Mouse (Mus musculus): Measurements from ENCODE around the gene Nars2.

Nars2 gene

DNA sequence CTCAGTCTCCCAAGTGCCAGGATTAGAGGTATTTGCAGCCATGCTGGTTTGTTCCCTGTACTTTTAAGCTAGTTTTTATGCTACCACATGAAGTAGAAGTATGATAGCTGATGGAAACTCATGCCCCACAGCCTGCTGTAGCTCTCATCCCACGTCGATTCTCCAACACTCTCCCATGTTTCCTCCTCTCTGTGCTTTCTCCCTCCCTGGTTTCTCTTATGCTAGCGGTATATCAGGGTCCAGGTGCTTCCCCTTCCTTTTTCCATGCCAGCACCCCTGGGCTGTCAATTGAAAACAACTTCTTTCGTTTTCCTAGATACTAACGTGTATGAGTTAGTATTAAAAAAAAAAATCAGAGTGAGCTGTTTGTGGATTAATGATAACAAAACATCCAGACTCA lies 120.8 kb downstream of the Nars2 start:
- DNase-seq (ENCODE audit: low read depth, low spot score) = no peak

DNA sequence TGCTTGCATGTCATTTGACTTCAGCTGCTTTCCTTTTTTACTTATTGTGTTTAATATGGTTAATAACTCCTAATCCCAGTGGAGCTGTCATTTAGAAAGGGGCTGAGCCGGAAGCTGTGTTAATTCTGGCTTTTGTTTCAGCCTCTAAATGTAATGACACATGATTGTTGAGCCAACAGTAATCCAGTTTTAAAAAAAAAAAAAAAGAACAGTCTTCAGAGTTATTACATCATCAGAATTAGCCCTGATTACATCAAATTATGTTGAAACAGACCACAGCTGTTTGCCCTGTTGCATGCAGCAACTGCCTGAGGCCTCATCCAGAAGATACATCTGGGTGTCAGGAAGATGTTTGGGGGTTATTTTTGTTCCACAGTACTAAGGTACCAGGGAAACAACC lies 123.7 kb downstream of the Nars2 start:
- no peak for DNase-seq (ENCODE audit: low read depth, low spot score)

DNA sequence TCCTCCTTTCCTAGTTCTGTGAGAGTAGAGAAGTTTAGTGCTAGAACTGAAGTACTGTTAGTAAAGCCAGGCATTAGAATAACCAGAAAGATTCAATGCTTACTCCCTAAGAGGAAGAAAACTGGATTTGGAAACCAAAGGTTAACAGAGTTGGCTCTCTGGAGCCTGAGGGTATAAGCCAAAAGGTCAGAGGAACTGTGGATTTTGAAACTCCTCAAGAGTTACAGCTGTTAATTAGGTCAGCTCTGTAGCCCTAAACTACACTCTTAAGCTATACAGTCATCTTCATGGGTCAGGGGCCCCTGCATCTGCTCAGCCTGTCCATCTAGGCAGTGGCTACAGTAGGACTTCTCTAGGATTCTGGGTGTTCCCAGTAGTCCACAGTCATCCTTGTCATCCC lies 125.7 kb downstream of the Nars2 start:
- no peak for DNase-seq (ENCODE audit: low read depth, low spot score)

DNA sequence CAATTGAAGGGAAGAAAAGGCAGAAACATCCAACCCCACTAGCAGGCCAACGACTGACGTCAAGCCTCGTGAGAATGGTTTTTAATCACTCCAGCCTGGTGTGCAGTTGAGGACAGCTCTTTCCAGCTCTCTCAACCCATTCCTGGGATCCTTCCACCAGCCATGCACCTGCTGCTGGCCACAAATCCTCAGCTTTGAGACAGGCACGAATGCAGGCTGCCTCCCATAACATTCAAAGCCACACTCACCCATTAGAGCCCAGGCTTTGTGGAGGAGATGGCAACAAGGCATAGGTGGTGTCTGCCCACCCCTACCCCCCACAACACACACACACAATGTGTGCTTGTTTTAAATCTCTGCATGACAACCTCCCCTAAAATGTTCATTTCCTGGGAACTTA lies 127.4 kb downstream of the Nars2 start:
- no peak for DNase-seq (ENCODE audit: low read depth, low spot score)

DNA sequence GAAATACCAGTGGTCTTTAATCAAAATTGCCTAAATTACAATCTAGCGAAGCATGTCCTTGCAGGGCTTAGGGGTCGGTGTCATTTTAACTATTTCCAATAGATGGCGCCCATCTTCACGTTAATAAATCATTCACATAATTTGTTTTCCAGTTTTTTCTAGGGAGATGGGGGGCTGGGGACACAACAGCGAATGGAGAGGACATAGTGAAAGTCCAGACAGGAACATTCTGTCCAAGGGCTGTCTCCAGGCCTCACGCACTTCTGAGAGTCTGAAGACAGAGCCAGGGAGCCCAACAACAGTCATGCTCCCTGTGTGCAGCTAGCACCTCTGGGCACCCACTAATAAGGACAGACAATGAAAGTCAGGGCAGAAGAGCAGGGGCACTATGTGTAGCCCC lies 127.8 kb downstream of the Nars2 start:
- peak; percentile 18 for DNase-seq (ENCODE audit: low read depth, low spot score)

DNA sequence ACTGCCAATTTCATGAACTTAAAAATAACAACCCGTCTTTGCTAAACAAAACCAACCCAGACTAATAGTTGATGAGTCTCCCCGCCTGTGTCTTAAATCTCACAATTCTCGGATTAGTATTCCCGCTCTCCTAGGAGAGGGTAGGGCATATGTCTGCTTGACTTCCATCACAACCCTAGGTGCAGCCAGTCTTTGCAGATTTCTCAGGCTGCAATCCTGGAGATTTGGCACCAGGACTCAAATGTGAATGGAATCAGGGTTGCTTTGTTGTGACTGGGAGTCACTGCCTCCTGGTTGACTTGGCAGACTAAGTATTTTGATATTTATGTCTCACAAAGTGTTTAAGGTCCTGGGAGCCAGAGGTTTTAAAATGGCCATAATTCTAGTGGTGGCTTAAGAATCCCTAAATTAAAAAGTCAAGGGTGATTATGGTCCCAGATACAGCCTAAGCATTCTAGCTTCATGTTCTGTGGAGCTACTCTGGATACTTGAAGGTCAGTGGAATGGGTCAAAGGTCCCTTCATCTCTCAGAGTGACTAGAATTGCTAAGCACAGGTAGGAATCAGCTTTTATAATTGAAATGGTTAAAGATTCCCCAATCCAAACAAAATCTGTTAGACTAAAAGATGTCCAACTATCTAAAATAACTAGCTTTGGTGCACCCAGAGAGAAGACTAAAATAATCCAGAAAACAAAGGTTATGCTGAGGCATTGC lies 128.5 kb downstream of the Nars2 start:
- DNase-seq (ENCODE audit: low read depth, low spot score) = no peak

DNA sequence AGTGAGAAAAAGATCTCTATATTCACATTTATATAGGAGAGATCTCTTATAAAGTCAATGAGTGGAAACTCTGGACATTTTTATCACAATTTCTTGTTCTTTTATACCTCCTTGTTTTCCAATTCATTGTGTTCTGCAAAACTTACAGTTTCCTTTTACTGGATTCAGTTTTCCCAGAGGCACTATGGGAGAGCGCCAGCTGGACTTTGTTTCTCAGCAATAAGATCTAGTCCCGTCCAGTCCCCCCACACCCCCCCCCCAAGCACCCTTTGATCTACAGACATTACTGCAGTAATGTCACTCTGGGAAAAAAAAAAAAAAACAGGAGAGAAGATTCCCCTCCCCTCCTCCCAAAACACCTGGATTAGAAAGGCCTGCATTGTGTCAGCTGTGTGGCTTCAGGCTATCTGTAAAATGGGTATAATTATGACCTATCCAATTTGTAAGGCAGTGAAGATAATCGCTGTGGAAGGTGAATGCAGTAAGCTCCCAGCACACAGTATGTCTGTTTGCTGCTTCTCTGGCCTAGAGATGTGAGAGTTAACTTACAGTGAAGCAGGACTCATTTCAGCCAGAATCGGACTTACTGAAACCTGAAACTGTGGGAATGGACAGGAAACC lies 129.4 kb downstream of the Nars2 start:
- no peak for DNase-seq (ENCODE audit: low read depth, low spot score)

DNA sequence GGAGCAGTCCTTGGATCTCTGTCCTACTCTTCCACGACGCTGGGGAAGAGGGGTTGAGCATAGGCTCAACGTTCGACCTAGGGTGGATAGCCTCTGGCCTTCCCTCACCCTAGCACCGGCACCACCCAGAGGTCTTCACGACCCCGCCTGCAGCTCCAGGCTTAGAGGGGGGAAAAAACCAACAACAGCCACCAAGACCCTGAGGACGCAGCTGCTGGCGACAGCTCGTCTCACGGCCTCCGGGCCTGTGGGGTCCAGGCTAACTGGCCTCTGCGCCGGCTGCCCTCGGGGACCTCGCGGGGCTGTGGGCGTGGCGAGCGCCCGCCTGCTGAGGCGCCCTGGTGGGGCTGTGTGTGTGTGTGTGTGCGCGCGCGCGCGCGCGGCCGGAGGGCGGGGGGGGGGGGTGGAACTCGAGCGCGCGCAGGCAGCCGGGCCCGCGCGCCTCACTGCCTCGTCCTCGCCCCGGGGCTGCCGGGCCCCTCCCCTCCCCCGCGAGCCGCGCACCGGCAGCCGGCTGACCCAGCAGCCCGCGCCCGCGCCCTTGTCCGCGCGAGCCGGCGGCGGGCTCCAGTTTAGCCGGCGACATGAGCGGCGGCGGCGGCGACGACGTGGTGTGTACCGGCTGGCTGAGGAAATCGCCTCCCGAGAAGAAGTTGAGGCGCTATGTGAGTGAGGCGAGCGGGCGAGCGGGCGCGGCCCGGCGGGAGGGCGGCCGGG lies 130.1 kb downstream of the Nars2 start, which contains the start of gene Gab2:
Gene Gab2 (plus strand): TSS at position 345 of the 717 bp plus-strand sequence.
- DNase-seq (ENCODE audit: low read depth, low spot score) = peak; percentile 71

DNA sequence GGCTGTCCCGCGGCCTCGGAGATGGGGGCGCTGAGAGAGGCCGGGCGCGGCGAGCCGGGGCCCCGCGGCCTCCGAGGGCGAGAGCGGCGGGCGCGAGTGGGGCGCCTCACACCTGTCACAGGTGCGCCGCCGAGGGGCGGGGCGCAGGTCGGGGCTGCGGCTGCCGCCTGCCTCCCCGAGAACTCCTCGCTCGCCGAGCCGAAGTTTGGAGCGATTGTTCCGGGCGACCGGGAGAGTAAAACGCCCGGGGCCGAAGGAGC lies 130.6 kb downstream of the Nars2 start:
- no peak for DNase-seq (ENCODE audit: low read depth, low spot score)

DNA sequence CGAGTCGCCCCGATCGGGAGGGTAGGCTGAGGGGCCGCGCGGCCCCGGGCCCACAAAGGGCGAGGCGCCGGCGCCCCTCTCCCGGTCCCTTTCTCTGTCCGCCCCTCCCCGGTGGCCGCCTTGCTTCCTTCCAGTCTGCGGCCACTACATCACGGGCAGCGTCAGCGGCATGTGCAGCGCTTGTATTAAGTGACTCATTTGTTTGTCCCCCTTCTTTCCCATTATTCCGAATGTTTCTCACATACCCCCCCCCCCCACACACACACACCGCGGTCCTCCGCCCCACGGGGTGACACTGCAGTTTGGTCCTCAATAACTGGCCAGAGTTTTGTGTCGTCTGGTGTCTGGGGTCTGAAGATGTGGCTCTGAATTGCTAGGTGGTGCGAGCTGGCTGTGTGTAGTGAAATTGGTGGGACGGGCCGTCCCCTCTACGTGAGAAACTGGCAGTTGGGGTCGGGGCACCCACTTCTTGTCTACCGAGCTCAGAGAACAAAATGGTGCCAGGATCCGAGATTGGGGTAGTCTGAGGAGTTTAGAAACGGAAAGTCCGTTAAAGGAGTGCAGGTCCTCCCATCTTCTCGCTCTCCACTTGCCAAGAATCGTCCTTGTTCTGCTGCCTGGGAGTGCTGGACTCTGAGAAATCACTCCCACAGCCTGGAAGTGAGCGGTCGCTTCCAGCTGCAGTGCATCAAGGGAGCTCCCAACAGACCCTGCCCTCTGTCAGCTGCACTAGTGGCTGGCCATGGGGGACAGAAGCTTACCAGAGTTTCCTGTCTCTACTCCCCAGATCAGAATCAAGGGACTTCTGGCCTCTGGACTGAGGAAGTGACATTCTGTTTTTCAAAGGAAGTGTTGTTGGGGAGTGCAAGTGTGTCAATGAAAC lies 131.2 kb downstream of the Nars2 start:
- DNase-seq (ENCODE audit: low read depth, low spot score) = peak; percentile 35

DNA sequence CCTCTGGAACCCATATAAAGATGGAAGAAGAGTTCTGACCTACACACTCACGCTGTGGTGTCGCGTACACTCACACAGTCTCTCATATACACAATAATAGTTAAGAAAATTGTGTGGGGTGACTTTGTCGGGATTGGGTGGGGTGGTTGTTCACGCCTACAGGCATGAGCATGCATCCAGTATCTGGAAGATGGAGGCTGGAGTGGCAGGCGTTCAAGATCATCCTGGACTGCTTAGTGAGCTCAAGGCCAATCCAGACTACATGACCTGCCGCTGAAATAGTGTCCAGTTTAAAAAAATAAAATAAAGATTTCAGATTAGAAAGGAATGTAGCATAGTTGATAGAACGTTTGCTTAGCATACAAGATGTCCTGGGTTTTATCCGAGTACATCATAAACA lies 132.3 kb downstream of the Nars2 start:
- DNase-seq (ENCODE audit: low read depth, low spot score) = no peak

DNA sequence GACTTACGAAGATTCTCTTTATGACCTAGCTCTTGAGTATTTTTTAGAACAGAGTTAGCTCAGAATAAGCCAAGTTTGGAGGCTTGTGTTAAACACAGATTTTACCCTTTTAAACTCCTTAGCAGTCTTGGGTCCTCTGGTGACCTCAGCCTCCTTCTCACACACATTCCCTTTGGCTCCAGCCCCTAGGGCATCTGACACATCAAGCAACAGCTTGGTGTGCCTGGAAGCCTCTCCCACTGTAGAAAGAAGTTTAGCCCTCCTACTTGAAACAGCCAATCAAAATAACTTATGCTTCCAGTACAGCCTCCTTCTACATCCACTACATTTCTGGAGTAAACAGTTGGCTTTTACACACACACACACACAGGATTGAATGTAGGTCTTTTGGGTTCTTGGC lies 132.9 kb downstream of the Nars2 start:
- DNase-seq (ENCODE audit: low read depth, low spot score) = no peak

DNA sequence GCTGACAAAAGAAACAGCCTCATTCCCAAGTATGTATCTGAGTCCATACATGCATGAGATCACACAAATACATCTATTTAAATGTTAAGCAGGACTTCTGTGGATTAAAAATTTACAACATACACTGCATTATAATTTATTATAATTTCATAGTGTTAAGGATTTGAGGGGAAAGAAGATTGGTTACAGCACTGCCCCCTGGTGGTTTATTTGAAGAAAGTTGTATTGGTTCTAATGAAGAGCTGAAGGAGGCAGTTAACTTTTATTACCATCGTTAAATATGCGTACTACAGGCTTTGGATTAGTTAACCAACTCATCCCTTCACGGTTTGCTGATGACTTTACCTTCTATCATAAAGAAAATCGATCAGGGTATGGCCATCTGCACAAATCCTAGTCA lies 134.0 kb downstream of the Nars2 start:
- peak; percentile 49 for DNase-seq (ENCODE audit: low read depth, low spot score)

DNA sequence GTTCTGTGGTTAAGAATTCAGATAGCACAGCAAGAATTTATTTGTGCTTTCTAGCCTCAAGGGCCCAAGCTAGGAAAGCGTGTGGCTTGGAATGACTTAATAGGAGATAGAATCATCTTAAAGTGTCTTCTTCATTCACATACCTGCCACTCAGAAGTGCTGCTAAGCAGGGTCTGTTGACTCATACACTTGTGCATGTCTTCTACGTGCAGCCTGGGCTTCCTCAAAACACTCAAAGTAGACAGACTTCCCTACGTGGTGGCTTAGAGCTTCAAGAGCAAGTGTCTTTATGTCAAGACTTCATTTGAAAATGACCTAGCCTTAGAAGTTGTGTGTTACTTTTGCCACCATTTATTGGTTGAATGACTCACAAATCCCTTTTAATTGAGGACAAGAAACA lies 142.9 kb downstream of the Nars2 start:
- DNase-seq (ENCODE audit: low read depth, low spot score) = no peak

DNA sequence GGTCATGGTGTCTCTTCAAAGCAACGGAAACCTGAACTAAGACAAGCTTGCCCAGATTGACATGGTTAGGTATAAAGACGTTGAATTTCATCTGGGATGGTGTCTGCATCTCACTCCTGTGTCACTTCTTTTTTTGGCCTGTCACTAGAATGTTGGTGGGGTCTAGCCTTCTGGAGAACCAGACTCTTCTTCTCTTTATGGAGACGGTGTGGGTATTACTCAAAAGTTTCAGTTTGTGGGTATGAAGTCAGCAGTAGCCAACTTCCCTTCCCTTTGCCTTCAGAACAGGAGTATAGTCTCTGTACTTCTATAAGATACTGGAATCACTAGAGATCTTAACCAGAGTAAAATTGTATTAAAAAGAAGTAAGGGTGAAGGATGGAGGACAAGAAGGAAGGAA lies 156.8 kb downstream of the Nars2 start:
- no peak for DNase-seq (ENCODE audit: low read depth, low spot score)
